Mouse (Mus musculus): ENCODE data around the gene Chst14.

- TF ChIP-seq POLR2A (IDR thresholded peaks at IDR 0.05; ENCODE audit: low read depth, low read length) (no peak), CTCF (IDR thresholded peaks at IDR 0.05; ENCODE audit: borderline replicate concordance, insufficient read depth, low read length) (no peak)
Measured at GRCm38 (mm10) chr2:118948818-118949217, 22.5 kb downstream of the Chst14 start.

Data from embryonic fibroblast, embryonic 13.5 days (primary cell).